Mouse (Mus musculus) bone marrow macrophage, adult 2 months (primary cell): ENCODE data around the gene Ermap. TPM values are rescaled to one million over a fixed set of nuclear protein-coding genes. Genes with fewer than 3 reads are reported as not detected.

Source experiments
- H3K27ac ChIP-seq: 2 replicates; pipeline ENCODE4 v1.5.1; 2012; ENCODE audit warnings: low read depth, low read length; ENCODE audit not compliant: insufficient read depth
- H3K4me1 ChIP-seq: 2 replicates; pipeline ENCODE4 v1.6.1; 2012; ENCODE audit warnings: low read length; ENCODE audit not compliant: control insufficient read depth, insufficient read depth
- H3K4me3 ChIP-seq: 2 replicates; pipeline ENCODE4 v1.5.1; 2012; ENCODE audit warnings: mild to moderate bottlenecking, low read length, moderate library complexity; ENCODE audit not compliant: insufficient read depth
- CTCF ChIP-seq: IDR thresholded peaks from 2 replicates; pipeline ENCODE4 v1.5.1; 2012; ENCODE audit warnings: low read depth, mild to moderate bottlenecking, low read length, moderate library complexity
- POLR2A ChIP-seq: IDR thresholded peaks from 2 replicates; pipeline ENCODE4 v1.6.1; 2012; ENCODE audit warnings: mild to moderate bottlenecking, low read depth, low read length, borderline replicate concordance
- polyA plus RNA-seq: library from polyadenylated mRNA; stranded (reverse); fragments of >200 nt; gene quantifications from 2 replicates; pipeline ENCODE4 v1.2.4, GENCODE M21; 2012; ENCODE audit not compliant: missing spikeins, insufficient read depth, insufficient read length

Gene Ermap
- polyA plus RNA-seq, 1 experiment = 0.68 TPM

GRCm38 (mm10) chr4:119189392-119189791 is 419 bp downstream of the Ermap start:
- Histone ChIP-seq H3K27ac (no peak overlapping the region), H3K4me1 (no peaks in the 10 kb centered on the region), H3K4me3 (no peak overlapping the region)
- no peak for TF ChIP-seq POLR2A
- TF ChIP-seq CTCF = no peak

- H3K27ac ChIP-seq = no peak overlapping the region
- no peak overlapping the region for H3K4me3 ChIP-seq
- H3K4me1 ChIP-seq = no peaks in the 10 kb centered on the region
Observed at GRCm38 (mm10) chr4:119188060-119188785, 1.6 kb downstream of the Ermap start.

GRCm38 (mm10) chr4:119185771-119186170 is 4.0 kb downstream of the Ermap start:
- peaks cover 12% of the 10 kb centered on the region for H3K4me1 ChIP-seq
- no peak overlapping the region for H3K4me3 ChIP-seq
- H3K27ac ChIP-seq = no peak overlapping the region
- TF ChIP-seq POLR2A (no peak), CTCF (no peak)

More at GRCm38 (mm10) chr4:119188060-119188785, 1.6 kb downstream of the Ermap start:
- TF ChIP-seq CTCF (peak; percentile 39; the same call in 1 of the 2 replicates), POLR2A (no peak)

- no peak for TF ChIP-seq CTCF
- no peak for TF ChIP-seq POLR2A
- Histone ChIP-seq H3K4me1 (peaks cover 13% of the 10 kb centered on the region), H3K27ac (no peak overlapping the region), H3K4me3 (no peak overlapping the region)
Observed at GRCm38 (mm10) chr4:119183525-119183924, 6.3 kb downstream of the Ermap start.

- TF ChIP-seq CTCF (no peak), POLR2A (no peak)
- Histone ChIP-seq H3K27ac (no peak overlapping the region), H3K4me3 (no peak overlapping the region), H3K4me1 (peaks cover 19% of the 10 kb centered on the region)
Observed at GRCm38 (mm10) chr4:119181456-119181855, 8.4 kb downstream of the Ermap start.

GRCm38 (mm10) chr4:119180133-119180707 is 9.6 kb downstream of the Ermap start:
- peaks cover 19% of the 10 kb centered on the region for H3K4me1 ChIP-seq
- TF ChIP-seq CTCF (no peak), POLR2A (no peak)
- H3K4me3 ChIP-seq = no peak overlapping the region
- H3K27ac ChIP-seq = no peak overlapping the region

GRCm38 (mm10) chr4:119178331-119178730 is 11.5 kb downstream of the Ermap start:
- H3K4me1 ChIP-seq = peaks cover 19% of the 10 kb centered on the region
- H3K4me3 ChIP-seq = no peak overlapping the region
- H3K27ac ChIP-seq = no peak overlapping the region
- no peak for TF ChIP-seq POLR2A
- no peak for TF ChIP-seq CTCF

GRCm38 (mm10) chr4:119177702-119178101 is 12.1 kb downstream of the Ermap start:
- Histone ChIP-seq H3K27ac (no peak overlapping the region), H3K4me1 (peaks cover 19% of the 10 kb centered on the region), H3K4me3 (no peak overlapping the region)
- TF ChIP-seq CTCF = no peak
- no peak for TF ChIP-seq POLR2A

- Histone ChIP-seq H3K27ac (no peak within 1 kb of the TSS), H3K4me3 (peak within 1 kb of the TSS; percentile 89), H3K4me1 (peaks cover 6% of the 10 kb centered on the region; the same call in 1 of the 2 replicates)
- TF ChIP-seq CTCF = no peak
- no peak for TF ChIP-seq POLR2A
Observed at GRCm38 (mm10) chr4:119173851-119174453, 15.9 kb downstream of the Ermap start, which contains the start of gene Zfp691. Zfp691 (minus strand) TSS chr4:119174195.

GRCm38 (mm10) chr4:119172919-119173650 is 16.7 kb downstream of the Ermap start:
- no peak overlapping the region for H3K27ac ChIP-seq
- TF ChIP-seq CTCF = no peak
- TF ChIP-seq POLR2A = no peak
- peak overlapping the region; percentile 89 for H3K4me3 ChIP-seq
- H3K4me1 ChIP-seq = peaks cover 6% of the 10 kb centered on the region; the same call in 1 of the 2 replicates
